Mouse (Mus musculus) megakaryocyte, embryonic 14.5 days (primary cell): ENCODE measurements around the gene Htatsf1.

Experiments used
- FLI1 ChIP-seq: IDR thresholded peaks from 2 replicates; pipeline ENCODE4 v1.6.1; 2012; ENCODE audit warnings: low read length, inconsistent platforms, mixed read lengths
- GATA1 ChIP-seq: IDR thresholded peaks from 3 replicates; pipeline ENCODE4 v1.6.1; 2012; ENCODE audit warnings: mixed read lengths, low read length, inconsistent platforms, borderline replicate concordance

GRCm38 (mm10) chrX:57012891-57013290 is 40.5 kb upstream of the Htatsf1 start:
- TF ChIP-seq FLI1 (no peak), GATA1 (no peak)
